Mouse (Mus musculus) liver, adult 2 months (tissue): Measurements from ENCODE around the gene Fhad1.

ENCODE experiments used
- CTCF ChIP-seq: fragments of 200-500 bp; IDR thresholded peaks from 2 replicates; pipeline ENCODE4 v1.5.1; 2011; ENCODE audit warnings: low read depth, low read length, control low read depth
- POLR2A ChIP-seq: fragments of 200-500 bp; IDR thresholded peaks from 2 replicates; pipeline ENCODE4 v1.6.1; 2011; ENCODE audit warnings: low read length, control low read depth; ENCODE audit not compliant: insufficient read depth; ENCODE audit errors: extremely low read depth

- TF ChIP-seq CTCF (no peak), POLR2A (no peak)
Observed at GRCm38 (mm10) chr4:142052391-142053132, 37.7 kb upstream of the Fhad1 start.
